Mouse (Mus musculus) lung, adult 2 months (tissue): ENCODE results near the gene Bcl2a1c.
"Not testable (repeated sequence)": the region's sequence is repeated elsewhere in the genome, so short reads cannot be mapped to it uniquely, and the experiment has no call there.

Experiments used
- CTCF ChIP-seq: fragments of 200-500 bp; IDR thresholded peaks from 2 replicates; pipeline ENCODE4 v1.5.1; 2011; ENCODE audit warnings: mild to moderate bottlenecking, low read length, control low read depth; ENCODE audit not compliant: insufficient read depth
- POLR2A ChIP-seq: fragments of 200-500 bp; IDR thresholded peaks from 2 replicates; pipeline ENCODE4 v1.6.1; 2011; ENCODE audit warnings: low read depth, mild to moderate bottlenecking, control low read depth, low read length, borderline replicate concordance; ENCODE audit errors: extremely low read depth

DNA sequence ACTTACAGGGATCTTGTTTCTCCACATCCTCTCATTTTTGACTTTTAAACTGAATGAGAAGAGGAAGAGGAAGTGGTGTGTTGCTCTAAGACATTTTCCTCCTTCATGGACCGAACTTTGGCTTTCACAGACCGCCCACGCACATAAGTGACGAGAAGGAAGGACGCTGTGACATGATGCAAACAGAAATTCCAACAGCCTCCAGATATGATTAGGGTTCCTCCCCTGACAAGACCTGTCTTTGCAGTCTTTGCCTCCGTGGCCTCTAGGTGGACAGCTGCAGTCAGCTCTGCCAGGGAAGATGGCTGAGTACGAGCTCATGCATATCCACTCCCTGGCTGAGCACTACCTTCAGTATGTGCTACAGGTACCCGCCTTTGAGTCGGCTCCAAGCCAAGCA, at the start of gene Bcl2a1c:
- not testable (repeated sequence) for TF ChIP-seq CTCF, POLR2A
